Mouse (Mus musculus): ENCODE data around the gene Tor4a.

DNA sequence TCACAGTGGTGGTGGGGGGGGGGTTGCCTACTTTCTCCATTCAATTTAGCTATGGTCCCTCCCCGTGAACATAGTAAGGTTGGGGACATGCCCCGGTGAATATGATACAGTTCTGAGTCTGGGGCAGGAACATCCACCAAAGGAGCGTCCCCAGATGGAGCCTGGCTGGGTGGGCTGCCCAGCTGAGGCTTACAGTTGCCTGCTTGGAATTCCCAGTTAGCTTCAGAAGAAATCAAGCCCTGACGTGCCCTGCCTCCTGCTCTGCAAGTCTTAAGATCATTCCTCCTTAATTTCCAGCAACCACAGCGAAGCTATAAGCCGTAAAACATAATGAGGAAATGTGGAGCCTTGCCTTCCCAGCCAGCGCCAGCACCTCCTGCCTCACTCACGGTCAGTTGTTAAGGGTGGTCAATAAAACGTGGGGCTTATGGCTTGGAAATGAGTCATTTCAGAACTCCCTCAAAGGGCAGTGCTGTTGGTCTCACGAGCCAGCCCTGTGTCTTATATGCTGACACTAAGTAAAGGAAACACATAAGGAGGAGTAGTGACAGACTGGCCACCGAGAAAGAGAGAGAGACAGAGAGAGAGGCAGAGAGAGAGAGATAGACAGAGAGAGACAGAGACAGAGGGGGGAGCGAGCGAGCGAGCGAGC lies 17.0 kb downstream of the Tor4a start:
- TF ChIP-seq NRF1 (IDR thresholded peaks at IDR 0.05; ENCODE audit: low read depth, low read length) (no peak), PAX5 (IDR thresholded peaks at IDR 0.05; ENCODE audit: low read length) (no peak), MAFK (IDR thresholded peaks at IDR 0.05; ENCODE audit: insufficient replicate concordance, low read length) (no peak), EP300 (IDR thresholded peaks at IDR 0.05; ENCODE audit: low read length) (no peak), MXI1 (IDR thresholded peaks at IDR 0.05; ENCODE audit: low read depth, low read length) (no peak), NELFE (IDR thresholded peaks at IDR 0.05; ENCODE audit: low read depth, low read length) (no peak), MAZ (IDR thresholded peaks at IDR 0.05; ENCODE audit: low read depth, low read length) (no peak), CTCF (conservative IDR thresholded peaks at IDR 0.05 in 1 of 2, IDR thresholded peaks at IDR 0.05 in 1 of 2; ENCODE audit: low read depth in 2 of 2, low read length in 2 of 2) (no peak), POLR2A (IDR thresholded peaks at IDR 0.05; ENCODE audit: low read depth, low read length) (no peak), ZC3H11A (IDR thresholded peaks at IDR 0.05; ENCODE audit: low read depth, low read length) (no peak), ZMIZ1 (IDR thresholded peaks at IDR 0.05; ENCODE audit: low read depth, low read length) (no peak)
